ENCODE assay signal across 8 mouse cellular contexts in the genomic region with DNA sequence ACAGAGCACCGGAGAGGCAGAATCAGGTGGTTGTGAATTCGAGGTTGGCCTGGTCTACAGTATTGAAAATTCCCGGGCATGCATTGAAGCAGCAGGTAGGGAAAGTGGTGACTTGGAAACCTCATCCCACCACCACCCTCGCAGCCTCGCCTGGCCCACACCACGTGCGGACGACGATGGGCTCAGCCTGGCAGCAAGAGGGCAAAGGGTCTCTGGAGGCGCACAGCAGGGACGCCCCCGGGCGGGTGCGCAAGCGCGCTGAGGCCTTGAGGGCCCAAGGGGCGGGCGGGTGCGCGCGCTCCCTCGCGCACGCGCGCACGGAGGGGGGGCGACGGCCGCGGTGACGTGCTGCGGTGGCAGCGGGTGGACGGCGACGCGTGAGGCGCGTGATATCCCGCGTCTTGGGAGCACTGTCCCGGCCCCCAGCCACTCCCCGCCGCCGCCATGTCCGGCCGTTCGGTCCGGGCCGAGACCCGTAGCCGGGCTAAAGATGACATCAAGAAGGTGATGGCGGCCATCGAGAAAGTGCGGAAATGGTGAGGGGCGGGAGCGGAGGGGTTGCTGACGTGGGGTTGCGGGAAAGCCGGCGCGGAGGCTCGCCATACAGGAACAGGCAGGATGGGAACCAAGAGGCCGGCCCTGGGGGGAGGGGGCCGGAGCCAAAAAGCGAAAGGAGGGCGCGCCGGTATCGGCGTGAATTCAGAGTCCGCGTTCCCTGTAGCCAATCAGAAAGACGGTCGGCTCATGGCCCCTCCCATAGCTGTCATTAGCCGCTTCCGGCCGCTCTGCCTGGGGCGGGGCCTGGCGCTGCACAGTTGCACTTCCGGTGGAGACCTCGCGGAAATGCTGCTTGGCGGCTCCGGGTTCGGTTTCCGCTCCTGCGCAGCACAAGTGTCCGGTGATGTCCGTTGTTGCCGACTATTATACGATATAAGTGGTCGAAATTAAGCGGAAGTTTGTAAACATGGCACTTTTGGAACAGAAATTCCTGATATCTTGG. TPM values are rescaled to one million over a fixed set of nuclear protein-coding genes. Genes with fewer than 3 reads are reported as not detected.
DNase-seq lines count a peak whose midpoint lies in the region; ATAC-seq lines count a peak whose summit lies in the region.

Bcl7b (plus strand) TSS at position 221 of the 1,000 bp plus-strand sequence.

- H3K4me2 ChIP-seq in lung, embryonic 16.5 days (ENCODE audit: low read depth, low read length), result peak within 1 kb of the TSS; percentile 80

- H3K4me3 ChIP-seq in lung, embryonic 16.5 days (ENCODE audit: low read length), result peak within 1 kb of the TSS; percentile 78

- DNase-seq in MEL-GATA-1-ER (ENCODE audit: extremely low read depth, low read depth), result peak; percentile 89
- peak; percentile 95 for DNase-seq in cerebellum, adult 8-10 months
- peak; percentile 97 for DNase-seq in forelimb bud, embryonic 11.5 days (ENCODE audit: low read depth, low spot score)
- peak; percentile 91 for DNase-seq in layer of hippocampus, adult 9-10 months (ENCODE audit: low spot score)
- peak; percentile 83 for DNase-seq in ovary, postnatal 10 days (ENCODE audit: low spot score)
- peak; percentile 94 to 95 for DNase-seq in thymus, postnatal 10 days (ENCODE audit: low spot score in 2 of 2)

- no peaks in the 10 kb centered on the region for H3K9me3 ChIP-seq in lung, embryonic 16.5 days (ENCODE audit: control insufficient read depth, low read length)

- WGBS in lung, embryonic 16.5 days, result 2% methylated on average over 88 of the region's 95 CpGs

- ATAC-seq in hematopoietic stem cell, adult 5-6 weeks (replicated peaks in 1 of 2; ENCODE audit: insufficient read depth in 1 of 2, low FRiP score in 2 of 2, low TSS enrichment in 1 of 2, low read depth in 1 of 2, poor library complexity in 2 of 2, severe bottlenecking in 2 of 2), result peak; percentile 95 to 96
- peak; percentile 98 for ATAC-seq in lung, embryonic 16.5 days (ENCODE audit: low read depth)

- peak within 1 kb of the TSS; percentile 91 for H3K9ac ChIP-seq in lung, embryonic 16.5 days (ENCODE audit: low read length)

- no peaks in the 10 kb centered on the region for H3K27me3 ChIP-seq in lung, embryonic 16.5 days (ENCODE audit: control insufficient read depth, insufficient read depth, low read depth, low read length)

- peak within 1 kb of the TSS; percentile 98 for H3K27ac ChIP-seq in lung, embryonic 16.5 days (ENCODE audit: low read length)

- peaks cover 13% of the 10 kb centered on the region for H3K36me3 ChIP-seq in lung, embryonic 16.5 days (ENCODE audit: control insufficient read depth, insufficient read depth, low read length)

- peaks cover 10% of the 10 kb centered on the region for H3K4me1 ChIP-seq in lung, embryonic 16.5 days (replicated peaks; ENCODE audit: control insufficient read depth, insufficient read depth, low read length)

RNA-seq across cellular contexts. Expression of gene Bcl7b, which starts in this region (rescaled TPM):
- 34.8 and 35.0 TPM in 2 replicates for total RNA-seq in hematopoietic stem cell, adult 5-6 weeks (2017)
- 53.3 and 56.2 TPM in 2 replicates for polyA plus RNA-seq in lung, embryonic 16.5 days (2015; fragmentation: Nextera tagmentation; extraction: Ambion mirVana)

Comparison
In these comparisons a context has a peak if more than half of its experiments do, and no peak if none do; other contexts are left out.
1. Peak in every context shown above with its lines: DNase-seq, ATAC-seq, H3K4me3 ChIP-seq and H3K27ac ChIP-seq.